Mouse (Mus musculus): ENCODE data around the gene Cypt14.
"Not testable (repeated sequence)": the region's sequence is repeated elsewhere in the genome, so short reads cannot be mapped to it uniquely, and the experiment has no call there.

Gene Cypt14

GRCm38 (mm10) chrX:39863504-39863903, at the start of gene Cypt14:
Cypt14 (minus strand) TSS chrX:39863604.
- not testable (repeated sequence) for DNase-seq
